Mouse (Mus musculus): ENCODE results near the gene Blm.

- TF ChIP-seq CTCF (IDR thresholded peaks at IDR 0.05; ENCODE audit: low read depth), result peak; percentile 61
- TF ChIP-seq EP300 (optimal IDR thresholded peaks at IDR 0.05), result no peak
These were observed 110.2 kb downstream of the Blm start for GRCm38 (mm10) chr7:80424722-80425121.

Measured in stomach, postnatal 0 days (tissue).